Mouse (Mus musculus): ENCODE data around the gene Zic1. TPM values are rescaled to one million over a fixed set of nuclear protein-coding genes. Genes with fewer than 3 reads are reported as not detected.

Zic1 gene
- polyA plus RNA-seq, 1 experiment = not detected

DNA sequence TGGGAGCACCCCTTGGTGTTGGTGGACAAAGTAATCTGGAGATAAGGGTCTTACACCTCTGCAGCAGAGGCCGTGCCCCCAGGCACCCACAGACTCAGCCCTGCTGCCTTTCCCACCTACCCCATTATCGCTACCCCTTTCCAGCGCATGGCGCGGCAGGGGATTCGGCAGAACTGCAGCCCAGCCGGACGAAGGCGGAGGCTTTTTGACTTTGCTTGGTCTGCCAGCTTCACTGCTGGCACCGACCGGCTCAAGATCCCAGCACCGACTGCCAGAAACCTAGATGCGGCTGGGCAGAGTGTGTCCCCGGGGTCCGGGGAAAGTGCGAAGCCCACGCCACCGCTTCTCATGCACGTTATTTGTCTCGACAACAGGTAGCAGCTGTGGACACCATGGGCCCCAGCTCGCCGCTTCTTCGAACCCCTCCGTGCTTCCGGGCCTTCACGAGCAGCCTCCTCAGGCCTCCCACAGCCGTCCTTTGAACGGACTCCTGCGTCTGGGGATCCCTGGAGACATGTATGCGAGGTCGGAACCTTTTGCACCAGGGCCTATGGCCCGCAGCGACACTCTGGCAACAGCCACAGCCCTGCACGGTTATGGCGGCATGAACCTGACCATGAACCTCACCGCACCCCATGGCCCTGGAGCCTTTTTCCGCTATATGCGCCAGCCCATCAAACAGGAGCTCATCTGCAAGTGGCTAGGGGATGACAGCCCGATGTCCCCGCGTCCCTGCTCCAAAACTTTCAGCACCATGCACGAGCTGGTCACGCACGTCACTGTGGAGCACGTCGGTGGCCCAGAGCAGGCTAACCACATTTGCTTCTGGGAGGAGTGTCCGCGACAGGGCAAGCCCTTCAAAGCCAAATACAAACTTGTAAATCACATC is 13.0 kb upstream of the Zic1 start:
- H3K4me3 ChIP-seq (replicated peaks) = peak overlapping the region; percentile 8
- no peaks in the 10 kb centered on the region for H3K36me3 ChIP-seq (replicated peaks; ENCODE audit: low read length)
- H3K27me3 ChIP-seq (replicated peaks) = peaks cover 92% of the 10 kb centered on the region
- TF ChIP-seq GATA1 (IDR thresholded peaks at IDR 0.05; ENCODE audit: borderline replicate concordance, low read length) = no peak
- TF ChIP-seq FLI1 (IDR thresholded peaks at IDR 0.05; ENCODE audit: low read length) = no peak
- H3K9me3 ChIP-seq = peaks cover 33% of the 10 kb centered on the region
- peaks cover 17% of the 10 kb centered on the region for H3K4me1 ChIP-seq

GRCm38 (mm10) chr9:91377873-91378150 is 12.2 kb upstream of the Zic1 start:
- Histone ChIP-seq H3K9me3 (peaks cover 28% of the 10 kb centered on the region), H3K4me1 (peaks cover 17% of the 10 kb centered on the region), H3K4me3 (replicated peaks) (no peak overlapping the region), H3K36me3 (replicated peaks; ENCODE audit: low read length) (no peaks in the 10 kb centered on the region), H3K27me3 (replicated peaks) (peaks cover 86% of the 10 kb centered on the region)
- TF ChIP-seq FLI1 (IDR thresholded peaks at IDR 0.05; ENCODE audit: low read length) = no peak

GRCm38 (mm10) chr9:91377036-91377872 is 11.6 kb upstream of the Zic1 start:
- Histone ChIP-seq H3K4me1 (peaks cover 17% of the 10 kb centered on the region), H3K27me3 (replicated peaks) (peaks cover 86% of the 10 kb centered on the region), H3K9me3 (peaks cover 22% of the 10 kb centered on the region), H3K36me3 (replicated peaks; ENCODE audit: low read length) (no peaks in the 10 kb centered on the region), H3K4me3 (replicated peaks) (no peak overlapping the region)
- no peak for TF ChIP-seq GATA1 (IDR thresholded peaks at IDR 0.05; ENCODE audit: borderline replicate concordance, low read length)
- TF ChIP-seq FLI1 (IDR thresholded peaks at IDR 0.05; ENCODE audit: low read length) = no peak

DNA sequence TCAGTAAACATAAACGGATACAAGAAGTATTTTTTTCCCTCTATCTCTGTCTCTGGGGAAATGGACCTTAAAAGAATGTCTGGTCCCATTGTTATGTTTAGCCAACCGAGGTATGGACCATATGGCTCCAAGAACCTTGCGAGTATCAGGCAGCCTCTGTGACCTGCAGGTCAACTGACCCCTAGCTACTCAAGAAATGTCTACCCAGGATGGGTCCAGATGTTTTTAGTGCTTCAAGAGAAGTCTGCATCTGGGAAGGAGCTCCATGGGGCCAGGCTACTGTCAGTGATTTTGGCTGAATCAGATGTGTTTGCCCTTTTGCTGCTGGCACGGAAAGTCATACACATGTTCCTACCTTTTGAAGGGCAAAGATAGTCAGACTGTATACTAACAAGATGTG is 9.1 kb upstream of the Zic1 start:
- no peak for TF ChIP-seq GATA1 (IDR thresholded peaks at IDR 0.05; ENCODE audit: borderline replicate concordance, low read length)
- no peak for TF ChIP-seq FLI1 (IDR thresholded peaks at IDR 0.05; ENCODE audit: low read length)
- Histone ChIP-seq H3K4me3 (replicated peaks) (no peak overlapping the region), H3K27me3 (replicated peaks) (peaks cover 84% of the 10 kb centered on the region), H3K9me3 (peaks cover 29% of the 10 kb centered on the region), H3K4me1 (peaks cover 9% of the 10 kb centered on the region; the same call in 1 of the 2 replicates), H3K36me3 (replicated peaks; ENCODE audit: low read length) (no peaks in the 10 kb centered on the region)

DNA sequence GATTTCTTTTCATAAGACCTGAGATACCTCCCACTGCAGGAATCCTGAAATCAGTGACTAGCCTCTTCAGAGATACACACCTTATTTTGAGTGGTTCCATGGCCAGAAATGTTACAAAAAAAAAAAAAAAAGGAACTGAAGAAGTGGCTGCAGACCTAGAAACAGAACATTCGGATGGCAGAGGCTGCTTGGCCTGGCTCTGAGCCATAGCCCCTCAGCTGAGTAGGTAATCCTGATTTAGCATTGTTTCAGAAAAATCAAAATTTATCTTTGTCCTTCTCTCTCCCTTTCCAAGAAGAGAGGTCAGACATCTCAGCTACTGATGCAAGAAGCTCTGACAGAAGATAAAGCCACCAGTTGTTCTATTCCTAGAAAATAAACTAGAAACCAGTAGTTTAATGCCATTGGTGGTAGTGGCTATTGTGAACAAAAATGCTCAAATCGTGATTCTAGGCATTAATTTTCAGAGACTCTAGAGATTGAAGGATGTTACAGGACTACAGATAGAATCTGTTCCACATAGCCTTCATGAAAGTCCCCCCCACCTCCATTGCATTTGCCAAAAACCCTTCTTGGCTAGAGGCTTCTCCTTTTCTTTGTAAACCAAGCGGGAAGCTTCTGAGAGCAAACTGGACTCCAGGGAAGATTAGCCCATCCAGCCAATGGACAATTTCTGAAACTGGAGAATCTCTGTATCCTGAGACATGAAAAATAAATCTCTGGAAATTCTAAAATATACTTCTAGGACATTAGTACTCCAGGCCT is 8.4 kb upstream of the Zic1 start:
- Histone ChIP-seq H3K4me1 (peaks cover 13% of the 10 kb centered on the region; the same call in 1 of the 2 replicates), H3K36me3 (replicated peaks; ENCODE audit: low read length) (no peaks in the 10 kb centered on the region), H3K9me3 (peaks cover 32% of the 10 kb centered on the region), H3K27me3 (replicated peaks) (peaks cover 84% of the 10 kb centered on the region), H3K4me3 (replicated peaks) (no peak overlapping the region)
- no peak for TF ChIP-seq GATA1 (IDR thresholded peaks at IDR 0.05; ENCODE audit: borderline replicate concordance, low read length)
- no peak for TF ChIP-seq FLI1 (IDR thresholded peaks at IDR 0.05; ENCODE audit: low read length)

DNA sequence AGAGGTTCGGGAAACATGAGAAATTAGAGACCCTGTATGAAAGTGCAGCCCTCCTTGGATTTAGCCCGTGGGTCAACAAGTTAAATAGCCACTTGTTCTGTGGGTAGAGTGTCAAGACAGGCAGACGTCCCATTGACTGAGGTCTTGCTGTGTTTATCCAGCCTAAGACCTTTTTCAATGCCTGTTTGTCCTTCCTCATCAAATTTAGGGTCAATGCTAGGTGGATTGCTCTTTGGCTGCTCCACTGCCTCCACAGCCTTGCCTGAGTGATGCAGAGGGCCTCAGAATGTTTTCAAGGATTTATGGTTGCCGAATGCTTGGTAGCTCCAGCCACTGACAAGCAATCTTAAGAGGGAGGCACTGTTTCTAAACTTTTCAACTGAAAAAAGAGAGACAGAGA is 6.0 kb upstream of the Zic1 start:
- Histone ChIP-seq H3K4me1 (peaks cover 8% of the 10 kb centered on the region; the same call in 1 of the 2 replicates), H3K9me3 (peaks cover 16% of the 10 kb centered on the region; the same call in 1 of the 2 replicates), H3K4me3 (replicated peaks) (no peak overlapping the region), H3K27me3 (replicated peaks) (peaks cover 83% of the 10 kb centered on the region), H3K36me3 (replicated peaks; ENCODE audit: low read length) (no peaks in the 10 kb centered on the region)
- TF ChIP-seq FLI1 (IDR thresholded peaks at IDR 0.05; ENCODE audit: low read length) (no peak), GATA1 (IDR thresholded peaks at IDR 0.05; ENCODE audit: borderline replicate concordance, low read length) (no peak)

- no peak for TF ChIP-seq FLI1 (IDR thresholded peaks at IDR 0.05; ENCODE audit: low read length)
- TF ChIP-seq GATA1 (IDR thresholded peaks at IDR 0.05; ENCODE audit: borderline replicate concordance, low read length) = no peak
Measured at GRCm38 (mm10) chr9:91371011-91371410, 5.4 kb upstream of the Zic1 start.

GRCm38 (mm10) chr9:91370191-91370708 is 4.6 kb upstream of the Zic1 start:
- Histone ChIP-seq H3K9me3 (peaks cover 15% of the 10 kb centered on the region; the same call in 1 of the 2 replicates), H3K4me1 (peaks cover 15% of the 10 kb centered on the region), H3K4me3 (replicated peaks) (no peak overlapping the region), H3K27me3 (replicated peaks) (peaks cover 82% of the 10 kb centered on the region), H3K36me3 (replicated peaks; ENCODE audit: low read length) (no peaks in the 10 kb centered on the region)
- TF ChIP-seq FLI1 (IDR thresholded peaks at IDR 0.05; ENCODE audit: low read length) (no peak), GATA1 (IDR thresholded peaks at IDR 0.05; ENCODE audit: borderline replicate concordance, low read length) (no peak)

More at GRCm38 (mm10) chr9:91371011-91371410, 5.4 kb upstream of the Zic1 start:
- peaks cover 8% of the 10 kb centered on the region; the same call in 1 of the 2 replicates for H3K4me1 ChIP-seq
- peaks cover 82% of the 10 kb centered on the region for H3K27me3 ChIP-seq (replicated peaks)
- H3K9me3 ChIP-seq = peaks cover 15% of the 10 kb centered on the region; the same call in 1 of the 2 replicates
- no peaks in the 10 kb centered on the region for H3K36me3 ChIP-seq (replicated peaks; ENCODE audit: low read length)
- no peak overlapping the region for H3K4me3 ChIP-seq (replicated peaks)

All from megakaryocyte, embryonic 14.5 days (primary cell).